Mouse (Mus musculus): ENCODE measurements around the gene Borcs5.

GRCm38 (mm10) chr6:134630447-134630846, 8.9 kb upstream of the Borcs5 start:
- TF ChIP-seq CTCF (IDR thresholded peaks at IDR 0.05) (no peak), EP300 (IDR thresholded peaks at IDR 0.05) (no peak)

All from lung, postnatal 0 days (tissue).